Mouse (Mus musculus) heart, embryonic 15.5 days (tissue): ENCODE results near the gene Arhgap29. TPM values are rescaled to one million over a fixed set of nuclear protein-coding genes. Genes with fewer than 3 reads are reported as not detected.

Experiments used
- ATAC-seq: fragments of 200-750 bp; cut with Nextera tagmentation; replicated peaks from 2 replicates; pipeline ENCODE4 v1.8.0; 2017; ENCODE audit warnings: low read depth, moderate TSS enrichment; ENCODE audit not compliant: insufficient number of reproducible peaks, insufficient read depth, low FRiP score
- H3K27ac ChIP-seq: fragments of 300-500 bp; sonication (generic); 2 replicates; pipeline ENCODE4 v1.5.1; 2015; ENCODE audit warnings: mild to moderate bottlenecking, inconsistent platforms
- H3K27me3 ChIP-seq: fragments of 300-500 bp; sonication (generic); 2 replicates; pipeline ENCODE4 v1.6.1; 2015; ENCODE audit warnings: inconsistent platforms
- H3K36me3 ChIP-seq: fragments of 300-500 bp; sonication (generic); 2 replicates; pipeline ENCODE4 v1.6.1; 2015; ENCODE audit warnings: mild to moderate bottlenecking, inconsistent platforms
- H3K4me1 ChIP-seq: fragments of 300-500 bp; sonication (generic); replicated peaks from 2 replicates; pipeline ENCODE4 v1.6.1; 2015; ENCODE audit warnings: inconsistent platforms
- H3K4me2 ChIP-seq: fragments of 300-500 bp; sonication (generic); 2 replicates; pipeline ENCODE4 v1.6.1; 2015; ENCODE audit warnings: inconsistent platforms, mild to moderate bottlenecking, moderate library complexity
- H3K4me3 ChIP-seq: fragments of 300-500 bp; sonication (generic); 2 replicates; pipeline ENCODE4 v1.5.1; 2015; ENCODE audit warnings: mild to moderate bottlenecking, inconsistent platforms
- H3K9ac ChIP-seq: fragments of 300-500 bp; sonication (generic); 2 replicates; pipeline ENCODE4 v1.6.1; 2015; ENCODE audit warnings: mild to moderate bottlenecking, inconsistent platforms
- H3K9me3 ChIP-seq: fragments of 300-500 bp; sonication (generic); replicated peaks from 2 replicates; pipeline ENCODE4 v1.6.1; 2016; ENCODE audit warnings: inconsistent platforms
- WGBS: fragments of 180-500 bp; shearing (Covaris S2); methylation state at CpG from one replicate; pipeline ENCODE4 v1.1.7; 2015; ENCODE audit warnings: mixed read lengths; 5-methylcytosine and 5-hydroxymethylcytosine counted together
- polyA plus RNA-seq: library from polyadenylated mRNA; unstranded; fragments of >200 nt; fragmentation: Nextera tagmentation; extraction: Ambion mirVana; gene quantifications from 2 replicates; pipeline ENCODE4 v1.2.1, GENCODE M21; 2015

The Arhgap29 gene
- polyA plus RNA-seq = 45.3 and 48.1 TPM in 2 replicates

DNA sequence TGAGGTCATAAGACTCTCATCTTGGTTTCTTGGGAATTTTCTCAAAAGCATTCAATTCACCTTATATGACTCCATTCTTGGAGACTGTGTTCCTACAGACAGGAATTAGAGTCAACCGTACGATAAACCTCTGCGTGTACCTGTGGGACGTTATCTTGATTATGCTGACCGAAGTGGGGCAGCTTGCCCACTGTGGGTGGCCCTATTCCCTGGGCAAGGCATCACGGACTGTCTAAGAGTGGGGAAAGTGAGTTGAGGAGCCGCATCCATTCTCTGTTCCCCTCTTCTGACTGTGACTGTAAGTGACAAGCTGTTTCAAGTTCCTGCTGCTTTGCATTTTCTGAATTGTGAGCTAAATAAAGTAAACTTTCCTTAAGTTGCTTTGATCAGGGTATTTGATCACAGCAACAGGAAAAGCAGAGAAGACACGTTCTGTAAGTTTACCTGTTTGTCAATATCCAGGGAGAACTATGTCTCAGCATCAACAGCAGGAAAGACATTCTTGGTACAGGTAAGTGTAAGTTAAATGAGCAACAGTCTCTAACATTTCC lies at the start of gene Arhgap29:
TSS of gene Arhgap29 (plus strand) at position 501 of the 551 bp plus-strand sequence.
- H3K27me3 ChIP-seq = no peaks in the 10 kb centered on the region
- no peak for ATAC-seq
- H3K4me1 ChIP-seq = peaks cover 5% of the 10 kb centered on the region
- peak within 1 kb of the TSS; percentile 83 for H3K4me3 ChIP-seq
- H3K27ac ChIP-seq = peak within 1 kb of the TSS; percentile 84
- WGBS = 89% methylated on average over 8 of the region's 8 CpGs
- peak within 1 kb of the TSS; percentile 79 for H3K4me2 ChIP-seq
- H3K9me3 ChIP-seq = no peaks in the 10 kb centered on the region
- H3K36me3 ChIP-seq = no peaks in the 10 kb centered on the region
- H3K9ac ChIP-seq = peak within 1 kb of the TSS; percentile 83

DNA sequence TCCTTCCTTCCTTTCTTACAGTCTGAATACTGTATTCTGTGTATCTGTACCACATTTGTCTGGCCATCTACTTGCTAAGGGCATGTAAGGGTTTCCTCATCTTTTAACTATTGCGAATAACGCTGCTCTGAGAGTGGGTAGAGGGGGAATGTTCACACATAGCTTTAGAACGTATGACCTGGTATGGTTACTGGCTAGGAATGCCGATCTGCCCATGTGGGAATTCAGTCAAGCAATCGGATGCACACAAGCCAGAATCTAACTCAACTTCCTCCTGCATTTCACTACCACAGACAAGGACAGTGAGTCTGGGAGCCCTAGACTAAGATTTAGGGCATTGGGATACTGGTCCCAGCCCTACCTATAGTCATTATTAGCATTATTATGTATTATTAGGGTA lies 49.6 kb upstream of the Arhgap29 start:
- Histone ChIP-seq H3K27me3 (no peaks in the 10 kb centered on the region), H3K4me3 (no peak overlapping the region), H3K9me3 (no peaks in the 10 kb centered on the region), H3K4me1 (peaks cover 8% of the 10 kb centered on the region), H3K4me2 (no peak overlapping the region), H3K36me3 (no peaks in the 10 kb centered on the region), H3K9ac (no peak overlapping the region), H3K27ac (no peak overlapping the region)
- WGBS = 69% methylated on average over 5 of the region's 5 CpGs
- ATAC-seq = no peak

DNA sequence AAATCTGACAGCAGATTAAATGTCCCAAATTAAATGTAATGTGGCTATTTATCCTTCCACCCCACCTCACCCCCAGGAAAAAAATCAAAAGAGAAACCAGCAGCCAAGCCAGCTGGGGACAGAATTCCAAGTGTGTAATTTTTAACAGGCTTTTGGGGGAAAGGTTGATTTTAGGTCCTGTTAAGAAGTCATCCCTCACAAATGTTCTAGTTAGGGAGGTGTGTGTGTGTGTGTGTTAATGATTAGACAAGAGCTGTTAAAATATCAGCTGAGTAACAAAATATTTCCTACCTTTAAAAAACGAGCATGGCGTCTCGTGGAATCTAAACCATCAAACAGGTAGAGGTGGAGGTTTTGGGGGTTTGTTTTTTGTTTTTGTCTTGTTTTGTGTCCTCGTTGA lies 49.1 kb upstream of the Arhgap29 start:
- no peaks in the 10 kb centered on the region for H3K27me3 ChIP-seq
- peaks cover 8% of the 10 kb centered on the region for H3K4me1 ChIP-seq
- no peaks in the 10 kb centered on the region for H3K36me3 ChIP-seq
- H3K9me3 ChIP-seq = no peaks in the 10 kb centered on the region
- H3K4me2 ChIP-seq = no peak overlapping the region
- H3K9ac ChIP-seq = no peak overlapping the region
- H3K27ac ChIP-seq = no peak overlapping the region
- WGBS = 72% methylated on average over 4 of the region's 4 CpGs
- no peak for ATAC-seq
- no peak overlapping the region for H3K4me3 ChIP-seq

DNA sequence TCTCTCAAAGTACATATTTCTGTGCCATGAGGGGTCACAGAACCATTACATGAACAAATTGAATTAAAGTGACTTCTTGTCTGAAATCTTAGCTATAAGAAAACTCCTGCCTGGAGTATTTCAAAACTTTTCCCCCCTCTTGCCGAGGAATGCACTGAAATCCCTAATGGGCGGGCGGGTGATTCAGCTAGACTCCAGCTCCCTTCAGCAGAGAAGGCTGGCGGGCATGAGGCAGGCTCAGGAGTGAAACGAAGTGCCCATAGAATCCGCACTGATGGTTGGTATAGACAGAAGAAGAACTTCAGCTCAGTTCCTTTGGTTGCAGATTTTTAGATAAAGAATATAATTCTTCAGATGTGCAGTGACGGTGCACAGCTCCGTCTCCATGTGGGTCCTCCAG lies 48.6 kb upstream of the Arhgap29 start:
- Histone ChIP-seq H3K27ac (no peak overlapping the region), H3K9me3 (no peaks in the 10 kb centered on the region), H3K4me3 (no peak overlapping the region), H3K4me1 (peaks cover 8% of the 10 kb centered on the region), H3K4me2 (no peak overlapping the region), H3K36me3 (no peaks in the 10 kb centered on the region), H3K9ac (no peak overlapping the region), H3K27me3 (no peaks in the 10 kb centered on the region)
- ATAC-seq = no peak
- WGBS = 64% methylated on average over 8 of the region's 8 CpGs

DNA sequence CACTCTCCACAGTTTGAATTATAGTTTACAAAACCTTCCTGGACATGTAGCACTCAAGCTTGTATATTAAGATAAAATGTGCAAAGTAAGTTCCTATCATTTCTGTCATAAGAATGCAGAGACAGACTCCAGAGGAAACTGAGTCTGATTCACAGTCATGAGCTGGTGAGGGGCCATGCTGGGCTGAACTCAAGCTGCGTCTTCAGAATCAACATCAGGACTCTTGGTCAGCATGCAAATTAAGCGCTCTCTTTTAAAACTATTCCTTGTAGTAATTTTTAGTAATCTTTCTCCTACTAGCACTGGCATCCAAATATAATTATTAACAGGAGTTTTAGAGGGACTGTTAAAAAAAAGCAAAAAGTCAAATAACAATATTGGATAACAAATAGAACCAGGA lies 47.9 kb upstream of the Arhgap29 start:
- Histone ChIP-seq H3K36me3 (no peaks in the 10 kb centered on the region), H3K4me3 (no peak overlapping the region), H3K27me3 (no peaks in the 10 kb centered on the region), H3K9me3 (no peaks in the 10 kb centered on the region), H3K9ac (no peak overlapping the region), H3K4me1 (peaks cover 8% of the 10 kb centered on the region), H3K4me2 (no peak overlapping the region), H3K27ac (no peak overlapping the region)
- 81% methylated on average over 2 of the region's 2 CpGs for WGBS
- ATAC-seq = no peak

DNA sequence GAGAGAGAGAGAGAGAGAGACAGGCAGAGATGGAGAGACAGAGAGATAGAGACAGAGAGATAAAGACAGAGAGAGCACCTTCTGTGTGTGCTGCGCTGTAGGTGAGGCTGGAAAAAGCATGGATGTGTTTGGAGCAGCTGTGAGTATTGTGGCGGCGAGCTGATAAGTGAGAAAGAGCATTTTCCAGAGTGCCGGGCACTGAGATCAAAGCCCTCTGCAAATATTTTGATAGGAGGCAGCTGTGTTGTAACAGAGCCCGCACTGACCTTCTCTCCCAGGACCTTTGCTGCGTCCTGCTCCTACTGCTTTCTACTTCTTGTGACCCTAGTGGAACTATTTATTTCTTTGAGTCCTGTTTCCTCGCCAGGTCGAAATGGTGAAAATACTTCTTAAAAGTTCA lies 45.7 kb upstream of the Arhgap29 start:
- H3K27ac ChIP-seq = no peak overlapping the region
- no peak overlapping the region for H3K9ac ChIP-seq
- ATAC-seq = no peak
- 18% methylated on average over 8 of the region's 8 CpGs for WGBS
- no peaks in the 10 kb centered on the region for H3K27me3 ChIP-seq
- peak overlapping the region; percentile 23; the same call in 1 of the 2 replicates for H3K4me2 ChIP-seq
- peaks cover 8% of the 10 kb centered on the region for H3K4me1 ChIP-seq
- H3K9me3 ChIP-seq = no peaks in the 10 kb centered on the region
- H3K36me3 ChIP-seq = no peaks in the 10 kb centered on the region
- H3K4me3 ChIP-seq = no peak overlapping the region

DNA sequence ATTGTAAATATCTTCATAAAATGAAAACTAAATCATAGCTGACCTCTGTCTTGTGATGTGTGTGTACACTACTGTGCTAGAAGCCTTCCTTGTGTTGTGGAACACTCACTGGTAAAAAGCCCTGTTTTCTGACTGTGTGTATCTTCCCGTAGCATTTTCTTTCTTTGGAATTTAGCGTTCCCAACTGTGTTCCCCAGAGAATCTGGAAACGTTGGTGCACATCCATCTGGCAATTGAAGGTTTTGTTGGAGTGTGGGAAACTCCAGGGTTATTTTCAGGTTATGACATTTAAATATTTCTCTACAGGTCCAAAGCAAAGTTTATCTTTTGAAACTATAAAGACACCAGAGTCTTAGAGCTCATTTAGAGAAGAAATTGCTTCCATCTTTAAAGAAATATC lies 43.2 kb upstream of the Arhgap29 start:
- H3K9me3 ChIP-seq = no peaks in the 10 kb centered on the region
- no peak overlapping the region for H3K4me2 ChIP-seq
- H3K4me3 ChIP-seq = no peak overlapping the region
- H3K9ac ChIP-seq = no peak overlapping the region
- no peak for ATAC-seq
- no peak overlapping the region for H3K27ac ChIP-seq
- 49% methylated on average over 3 of the region's 3 CpGs for WGBS
- H3K4me1 ChIP-seq = peaks cover 8% of the 10 kb centered on the region
- H3K36me3 ChIP-seq = no peaks in the 10 kb centered on the region
- H3K27me3 ChIP-seq = no peaks in the 10 kb centered on the region

DNA sequence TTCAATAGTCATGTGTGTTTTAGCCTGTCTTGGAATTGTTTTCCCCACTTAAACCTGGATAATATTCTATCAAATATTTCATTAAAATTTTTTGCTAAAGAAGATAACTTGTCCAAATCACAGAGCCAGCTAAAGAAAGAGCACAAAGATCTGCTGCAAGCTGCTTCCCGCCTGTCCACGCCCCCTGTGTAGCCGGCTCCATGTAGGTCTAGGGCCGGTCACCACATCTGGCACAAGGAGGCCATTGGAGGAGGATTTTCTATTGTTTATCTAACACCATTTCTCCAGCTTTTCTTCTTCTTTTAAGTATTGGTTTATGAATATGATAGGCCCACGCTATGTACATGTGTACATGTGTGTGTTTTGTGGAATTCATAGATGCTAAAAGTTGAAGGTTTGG lies 38.9 kb upstream of the Arhgap29 start:
- no peak overlapping the region for H3K4me3 ChIP-seq
- H3K27ac ChIP-seq = no peak overlapping the region
- no peaks in the 10 kb centered on the region for H3K36me3 ChIP-seq
- 84% methylated on average over 5 of the region's 5 CpGs for WGBS
- H3K4me1 ChIP-seq = no peaks in the 10 kb centered on the region
- H3K9me3 ChIP-seq = no peaks in the 10 kb centered on the region
- no peak overlapping the region for H3K4me2 ChIP-seq
- no peaks in the 10 kb centered on the region for H3K27me3 ChIP-seq
- no peak for ATAC-seq
- H3K9ac ChIP-seq = no peak overlapping the region

DNA sequence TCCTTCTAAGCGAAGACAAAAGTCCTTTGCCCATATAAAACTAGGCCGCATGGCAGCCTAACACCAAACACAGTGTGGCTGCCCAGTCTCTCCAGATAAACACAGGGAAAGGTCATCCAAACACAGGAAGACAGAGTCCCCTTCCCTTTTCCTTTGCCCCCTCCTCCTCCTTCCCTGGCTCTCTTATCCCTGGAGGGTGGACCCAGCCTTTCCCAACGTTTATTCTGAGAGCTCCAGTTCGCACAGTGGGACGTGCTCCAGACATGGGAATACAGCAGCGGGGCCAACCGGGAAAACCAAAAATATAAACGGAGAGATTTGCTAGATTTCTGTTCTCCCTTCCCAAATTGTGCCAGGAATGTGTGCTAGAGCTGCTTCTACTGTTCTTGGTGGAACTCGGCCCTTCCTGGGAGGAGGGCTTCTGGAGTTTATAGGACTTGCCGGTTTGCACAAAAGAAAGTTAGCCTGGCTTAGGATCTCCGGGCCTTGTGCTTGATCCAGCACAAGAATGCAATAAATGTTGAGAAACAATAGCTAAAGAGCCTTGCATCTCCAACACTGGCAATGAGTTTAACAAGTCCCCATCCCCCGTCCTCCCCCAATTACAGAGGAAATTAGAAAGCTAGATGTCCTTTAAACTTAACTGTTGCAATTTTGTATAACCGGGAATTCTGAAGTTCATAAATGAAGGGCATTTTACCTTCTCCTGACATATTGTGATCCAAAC lies 37.7 kb upstream of the Arhgap29 start:
- H3K9ac ChIP-seq = no peak overlapping the region
- no peak overlapping the region for H3K4me2 ChIP-seq
- no peaks in the 10 kb centered on the region for H3K36me3 ChIP-seq
- peak overlapping the region; percentile 82 for H3K27ac ChIP-seq
- no peaks in the 10 kb centered on the region for H3K27me3 ChIP-seq
- H3K9me3 ChIP-seq = no peaks in the 10 kb centered on the region
- 57% methylated on average over 13 of the region's 13 CpGs for WGBS
- H3K4me3 ChIP-seq = no peak overlapping the region
- peak; percentile 72; the same call in 1 of the 2 replicates for ATAC-seq
- H3K4me1 ChIP-seq = no peaks in the 10 kb centered on the region

DNA sequence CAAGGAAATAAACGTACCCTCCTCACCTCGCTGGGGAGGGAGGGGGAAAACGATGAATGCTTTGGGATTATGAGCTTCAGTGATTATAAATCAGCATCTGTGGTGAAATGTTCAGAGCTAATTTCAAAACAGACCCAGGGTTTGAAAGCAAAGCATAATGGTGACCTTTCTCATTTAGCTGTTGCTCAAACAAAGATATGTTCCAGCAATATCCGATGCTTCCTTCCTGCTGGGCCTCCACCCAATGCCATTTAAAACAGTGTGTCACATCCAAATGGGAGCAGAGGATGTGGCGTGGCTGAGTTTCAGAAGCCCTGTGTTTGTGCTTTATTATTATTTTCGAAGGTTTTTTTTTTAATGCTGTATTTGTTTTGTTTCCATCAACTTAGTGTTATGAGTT lies 37.1 kb upstream of the Arhgap29 start:
- H3K4me2 ChIP-seq = no peak overlapping the region
- H3K27me3 ChIP-seq = no peaks in the 10 kb centered on the region
- no peaks in the 10 kb centered on the region for H3K9me3 ChIP-seq
- no peaks in the 10 kb centered on the region for H3K4me1 ChIP-seq
- 62% methylated on average over 6 of the region's 6 CpGs for whole genome bisulfite sequencing
- H3K27ac ChIP-seq = peak overlapping the region; percentile 82
- no peak overlapping the region for H3K9ac ChIP-seq
- H3K36me3 ChIP-seq = no peaks in the 10 kb centered on the region
- H3K4me3 ChIP-seq = no peak overlapping the region
- no peak for ATAC-seq

DNA sequence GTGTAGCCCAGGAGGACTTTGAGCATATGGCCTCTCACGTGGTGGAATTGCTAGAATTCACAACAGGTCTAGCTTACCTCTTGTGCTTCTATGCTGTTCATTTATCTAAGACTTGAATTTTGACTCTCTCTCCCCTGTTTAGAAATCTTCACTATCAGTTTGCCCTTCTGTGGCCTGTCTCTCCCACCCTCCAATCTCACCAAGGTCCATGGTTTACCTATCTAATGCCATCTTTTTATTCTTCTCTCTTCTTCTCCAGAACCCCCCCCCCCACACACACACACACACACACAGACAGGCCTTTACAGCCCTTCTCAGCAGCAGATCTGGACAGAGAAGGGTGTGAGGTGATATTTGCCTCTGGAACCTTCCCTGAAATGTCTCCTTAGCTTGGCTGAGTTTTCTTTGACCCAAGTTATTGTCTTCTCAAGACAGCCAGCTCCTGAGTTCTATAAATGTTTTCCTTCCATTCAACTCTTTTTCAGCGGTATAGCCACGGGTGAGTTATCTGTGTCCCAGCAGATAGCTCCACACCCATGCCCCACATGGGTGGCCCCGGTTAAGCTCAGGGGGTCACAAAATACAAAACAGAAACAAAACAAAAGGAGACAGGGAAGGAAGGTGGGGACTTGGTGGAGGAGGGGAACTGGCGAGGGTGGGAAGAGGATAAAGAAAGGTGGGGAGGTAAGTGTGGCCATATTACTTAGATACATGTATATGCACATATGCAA lies 35.4 kb upstream of the Arhgap29 start:
- H3K9me3 ChIP-seq = no peaks in the 10 kb centered on the region
- no peak overlapping the region for H3K4me2 ChIP-seq
- H3K9ac ChIP-seq = no peak overlapping the region
- no peak overlapping the region for H3K4me3 ChIP-seq
- 69% methylated on average over 5 of the region's 5 CpGs for WGBS
- no peaks in the 10 kb centered on the region for H3K27me3 ChIP-seq
- H3K36me3 ChIP-seq = no peaks in the 10 kb centered on the region
- ATAC-seq = no peak
- H3K4me1 ChIP-seq = no peaks in the 10 kb centered on the region
- H3K27ac ChIP-seq = no peak overlapping the region
